8 mouse cellular contexts compared by ENCODE assay signal in the genomic region with DNA sequence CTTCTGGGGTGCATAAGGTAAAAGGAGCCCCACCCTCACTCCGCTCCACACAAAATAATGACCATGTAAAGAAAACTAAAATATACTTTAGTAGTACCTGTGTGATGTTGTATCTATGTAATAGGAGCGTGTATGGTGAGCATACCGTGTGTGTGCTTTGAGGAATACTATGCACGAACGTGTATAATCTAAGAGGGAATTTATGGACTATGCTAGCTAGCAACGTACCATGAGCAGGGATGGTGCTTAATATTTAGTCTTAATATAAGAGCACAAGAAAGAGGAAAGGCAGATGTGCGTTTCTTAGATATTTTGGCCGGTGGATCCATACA. TPM values are rescaled to one million over a fixed set of nuclear protein-coding genes. Genes with fewer than 3 reads are reported as not detected.
DNase-seq lines count a peak whose midpoint lies in the region; ATAC-seq and TF ChIP-seq lines count a peak whose summit lies in the region.

No protein-coding gene starts in this region.

- H3K4me1 ChIP-seq in lung, adult 2 months (ENCODE audit: control insufficient read depth, insufficient read depth, low read length), result peaks cover 8% of the 10 kb centered on the region
- peaks cover 14% of the 10 kb centered on the region for H3K4me1 ChIP-seq in embryonic facial prominence, embryonic 13.5 days
- H3K4me1 ChIP-seq in intestine, embryonic 15.5 days (replicated peaks), result 0 out of 2 replicates have a peak, but pooled peaks cover 5% of the 10 kb centered on the region
- peaks cover 18% of the 10 kb centered on the region for H3K4me1 ChIP-seq in neural tube, embryonic 13.5 days (replicated peaks)

- no peak for DNase-seq in lung, adult 2 months
- no peak for DNase-seq in lung, adult 18-20 months
- no peak for DNase-seq in layer of hippocampus, postnatal 14 days (ENCODE audit: low spot score in 2 of 2)
- DNase-seq in frontal cortex, postnatal 14 days (ENCODE audit: low spot score in 2 of 2), result no peak
- no peak for DNase-seq in ovary, postnatal 36 days (ENCODE audit: low spot score)

- H3K27me3 ChIP-seq in embryonic facial prominence, embryonic 13.5 days, result no peaks in the 10 kb centered on the region
- H3K27me3 ChIP-seq in intestine, embryonic 15.5 days (replicated peaks), result no peaks in the 10 kb centered on the region
- no peaks in the 10 kb centered on the region for H3K27me3 ChIP-seq in neural tube, embryonic 13.5 days

- peak; percentile 44; the same call in 1 of the 2 replicates for ATAC-seq in embryonic facial prominence, embryonic 13.5 days (ENCODE audit: insufficient number of reproducible peaks, insufficient read depth, low FRiP score, low TSS enrichment, low read depth)
- ATAC-seq in intestine, embryonic 15.5 days, result peak; percentile 53
- peak; percentile 68 for ATAC-seq in neural tube, embryonic 13.5 days (ENCODE audit: low read depth)

- H3K36me3 ChIP-seq in embryonic facial prominence, embryonic 13.5 days, result no peaks in the 10 kb centered on the region
- H3K36me3 ChIP-seq in intestine, embryonic 15.5 days, result no peaks in the 10 kb centered on the region
- H3K36me3 ChIP-seq in neural tube, embryonic 13.5 days, result no peaks in the 10 kb centered on the region

- H3K9me3 ChIP-seq in embryonic facial prominence, embryonic 13.5 days, result no peaks in the 10 kb centered on the region
- no peaks in the 10 kb centered on the region for H3K9me3 ChIP-seq in intestine, embryonic 15.5 days
- H3K9me3 ChIP-seq in neural tube, embryonic 13.5 days, result no peaks in the 10 kb centered on the region

- no peak for TF ChIP-seq CTCF in lung, adult 2 months (IDR thresholded peaks at IDR 0.05; ENCODE audit: insufficient read depth, low read length)

- peak overlapping the region; percentile 59 for H3K4me3 ChIP-seq in lung, adult 2 months (replicated peaks; ENCODE audit: extremely low read depth, low read depth, low read length)
- peak overlapping the region; percentile 93 for H3K4me3 ChIP-seq in embryonic facial prominence, embryonic 13.5 days
- peak overlapping the region; percentile 90 for H3K4me3 ChIP-seq in intestine, embryonic 15.5 days (replicated peaks)
- peak overlapping the region; percentile 91 for H3K4me3 ChIP-seq in neural tube, embryonic 13.5 days

- peak overlapping the region; percentile 96 for H3K27ac ChIP-seq in embryonic facial prominence, embryonic 13.5 days
- peak overlapping the region; percentile 98 for H3K27ac ChIP-seq in intestine, embryonic 15.5 days
- H3K27ac ChIP-seq in neural tube, embryonic 13.5 days (replicated peaks), result peak overlapping the region; percentile 97

- peak overlapping the region; percentile 77 for H3K4me2 ChIP-seq in embryonic facial prominence, embryonic 13.5 days
- peak overlapping the region; percentile 65 for H3K4me2 ChIP-seq in intestine, embryonic 15.5 days (replicated peaks)
- peak overlapping the region; percentile 72 for H3K4me2 ChIP-seq in neural tube, embryonic 13.5 days

- 4% methylated on average over 8 of the region's 8 CpGs for WGBS in lung, adult 2 months
- 4% methylated on average over 8 of the region's 8 CpGs for WGBS in embryonic facial prominence, embryonic 13.5 days
- WGBS in intestine, embryonic 15.5 days, result 2% methylated on average over 8 of the region's 8 CpGs
- 3% methylated on average over 8 of the region's 8 CpGs for WGBS in neural tube, embryonic 13.5 days

- peak overlapping the region; percentile 54; the same call in 1 of the 2 replicates for H3K9ac ChIP-seq in embryonic facial prominence, embryonic 13.5 days
- H3K9ac ChIP-seq in intestine, embryonic 15.5 days, result peak overlapping the region; percentile 44; the same call in 1 of the 2 replicates
- peak overlapping the region; percentile 65 for H3K9ac ChIP-seq in neural tube, embryonic 13.5 days

- no peak for TF ChIP-seq POLR2A in lung, adult 2 months (IDR thresholded peaks at IDR 0.05; ENCODE audit: borderline replicate concordance, extremely low read depth, low read depth, low read length)

RNA-seq across cellular contexts. Expression of gene Krcc1, which starts 0.5 kb away (rescaled TPM):
- 6.9 and 11.0 TPM in 2 replicates for polyA plus RNA-seq in lung, adult 2 months (2012; rRNA removed)
- polyA plus RNA-seq in embryonic facial prominence, embryonic 13.5 days (2015; fragmentation: Nextera tagmentation; extraction: Ambion mirVana), result 38.3 and 41.4 TPM in 2 replicates
- polyA plus RNA-seq in intestine, embryonic 15.5 days (2015; fragmentation: Nextera tagmentation; extraction: Ambion mirVana), result 62.2 and 72.5 TPM in 2 replicates
- polyA plus RNA-seq in neural tube, embryonic 13.5 days (2015; fragmentation: Nextera tagmentation; extraction: Ambion mirVana), result 24.0 and 27.6 TPM in 2 replicates
- 10 to 100 TPM; 14.8 to 16.6 TPM for total RNA-seq in layer of hippocampus, postnatal 14 days (2021)

RNA-seq across cellular contexts. Expression of gene Smyd1, which starts 51.0 kb away (rescaled TPM):
- 2.3 and 7.0 TPM in 2 replicates for polyA plus RNA-seq in lung, adult 2 months (2012; rRNA removed)
- 1.3 and 1.6 TPM in 2 replicates for polyA plus RNA-seq in embryonic facial prominence, embryonic 13.5 days (2015; fragmentation: Nextera tagmentation; extraction: Ambion mirVana)
- polyA plus RNA-seq in intestine, embryonic 15.5 days (2015; fragmentation: Nextera tagmentation; extraction: Ambion mirVana), result 0.27 and 0.57 TPM in 2 replicates
- 1.2 and 1.7 TPM in 2 replicates for polyA plus RNA-seq in neural tube, embryonic 13.5 days (2015; fragmentation: Nextera tagmentation; extraction: Ambion mirVana)
- 1 to 10 TPM; 1.4 to 4.0 TPM for total RNA-seq in layer of hippocampus, postnatal 14 days (2021)

RNA-seq across cellular contexts. Expression of gene Cd8b1, which starts 51.6 kb away (rescaled TPM):
- 2.5 and 3.0 TPM in 2 replicates for polyA plus RNA-seq in lung, adult 2 months (2012; rRNA removed)
- 0.14 TPM in 1 of 2 replicates, not detected in the other for polyA plus RNA-seq in embryonic facial prominence, embryonic 13.5 days (2015; fragmentation: Nextera tagmentation; extraction: Ambion mirVana)
- 0.21 TPM in 1 of 2 replicates, not detected in the other for polyA plus RNA-seq in intestine, embryonic 15.5 days (2015; fragmentation: Nextera tagmentation; extraction: Ambion mirVana)
- polyA plus RNA-seq in neural tube, embryonic 13.5 days (2015; fragmentation: Nextera tagmentation; extraction: Ambion mirVana), result not detected in 2 replicates
- not detected for total RNA-seq in layer of hippocampus, postnatal 14 days (2021)
